Mouse (Mus musculus) ZHBTc4 (cell line): Measurements from ENCODE around the gene Flnb.

ENCODE experiments used
- DNase-seq: peaks from one replicate; pipeline ENCODE4 v3.0.0-alpha.2; 2011; ENCODE audit warnings: low read depth, low spot score

The Flnb gene

DNA sequence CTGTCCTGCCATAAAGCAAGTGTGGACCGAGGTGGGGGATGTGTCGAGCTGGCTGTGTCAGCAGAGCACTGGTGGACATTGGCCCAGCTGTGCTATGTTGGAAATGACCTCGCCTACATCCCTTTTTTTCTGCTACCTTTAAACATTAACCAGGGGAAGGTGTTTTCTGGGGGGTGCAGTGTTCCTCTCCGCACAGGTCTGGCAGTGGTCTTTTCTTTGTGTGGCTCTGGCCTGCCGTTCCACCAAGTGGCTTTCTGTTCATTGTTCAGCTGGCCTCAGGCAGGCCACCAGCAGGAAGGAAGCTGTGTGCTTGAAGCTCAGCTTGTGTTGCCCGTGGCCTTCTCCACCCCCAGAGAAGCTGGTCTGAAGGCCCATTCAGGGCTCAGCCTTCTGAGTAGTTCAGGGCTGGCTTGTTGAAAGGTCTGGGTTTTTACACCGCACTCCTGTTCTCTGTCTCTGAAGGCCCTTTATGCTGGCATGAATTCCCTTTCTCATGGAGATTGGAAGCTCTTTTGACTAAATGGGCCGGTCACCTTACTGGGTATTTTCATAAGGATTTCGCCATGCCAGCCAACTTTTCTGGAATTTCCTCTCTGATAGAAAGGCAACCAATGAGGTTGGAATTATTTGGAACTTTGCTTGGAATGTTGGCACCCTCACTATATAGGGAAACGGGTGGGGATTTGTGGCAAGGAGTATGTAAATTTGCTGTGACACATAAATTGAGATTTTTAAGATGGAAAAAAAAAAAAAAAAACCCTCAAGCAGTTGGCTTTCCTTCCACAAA, 8.6 kb downstream of the Flnb start:
- peak; percentile 47 for DNase-seq

DNA sequence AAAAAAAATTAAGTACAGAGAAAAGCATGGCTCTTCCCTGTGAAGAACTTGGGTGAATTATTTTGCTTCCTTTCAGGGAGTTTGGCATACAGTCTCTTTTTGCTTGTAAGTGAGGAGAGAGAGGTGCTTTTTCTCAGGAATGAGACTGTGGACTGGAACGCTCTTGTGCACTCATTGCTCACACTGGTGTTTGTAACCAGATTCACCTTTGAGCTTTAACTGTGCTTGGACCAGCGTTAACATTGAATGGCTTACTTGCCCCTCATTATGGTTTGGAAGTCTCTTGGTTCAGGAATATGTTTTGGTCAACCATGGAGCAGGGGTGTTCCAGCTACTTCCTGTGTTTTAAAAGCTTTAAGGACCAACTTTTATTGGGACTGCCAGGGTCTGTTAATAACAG, 11.4 kb downstream of the Flnb start:
- no peak for DNase-seq

DNA sequence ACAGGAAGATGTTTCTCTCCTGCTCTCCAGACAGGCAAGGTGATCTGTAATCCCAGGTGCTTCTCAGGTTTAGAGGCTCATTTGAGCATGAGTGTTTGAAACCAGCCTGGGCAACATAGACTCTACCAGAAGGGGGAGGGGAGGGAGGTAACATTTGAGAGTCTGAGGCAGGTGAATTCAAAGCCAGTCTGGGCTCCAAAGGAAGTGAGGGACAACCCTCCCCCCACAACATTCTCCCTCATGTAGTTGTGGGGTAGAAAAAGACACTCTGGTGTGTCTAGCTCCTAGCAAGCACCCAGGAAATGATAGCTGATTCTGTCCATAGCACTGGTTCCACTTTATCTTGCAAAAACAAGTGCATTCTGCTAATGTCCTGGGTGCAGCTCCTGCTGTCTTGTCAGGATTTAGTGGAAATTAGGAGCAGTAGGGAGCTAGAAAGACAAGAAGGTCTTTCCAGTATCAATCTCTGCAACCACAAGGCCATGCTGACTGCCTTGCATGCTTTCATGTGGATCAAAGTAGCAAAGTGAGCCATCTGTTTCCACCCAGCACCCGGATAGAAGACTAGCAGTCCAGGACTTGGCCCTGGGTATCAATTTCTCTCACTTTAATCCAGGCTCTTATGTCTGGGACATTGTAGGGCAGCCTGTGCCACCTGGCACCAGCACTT, 14.1 kb downstream of the Flnb start:
- DNase-seq: no peak

DNA sequence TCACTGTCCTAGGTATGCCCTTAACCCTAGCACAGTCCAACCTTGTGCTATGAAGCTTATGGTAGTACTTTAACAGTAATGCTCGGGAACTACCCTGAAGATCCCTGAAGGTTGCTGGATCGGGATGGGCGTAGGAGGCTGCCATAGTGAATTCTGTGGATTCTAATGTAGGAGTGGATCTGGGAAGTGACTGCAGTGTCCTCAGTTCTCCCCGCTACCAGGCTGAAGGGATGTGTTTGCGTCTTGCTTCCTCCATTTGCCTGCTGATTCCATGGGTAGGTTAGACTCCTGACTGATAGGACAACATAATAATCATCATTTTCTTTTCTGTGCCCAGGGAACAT, 14.7 kb downstream of the Flnb start:
- no peak for DNase-seq

DNA sequence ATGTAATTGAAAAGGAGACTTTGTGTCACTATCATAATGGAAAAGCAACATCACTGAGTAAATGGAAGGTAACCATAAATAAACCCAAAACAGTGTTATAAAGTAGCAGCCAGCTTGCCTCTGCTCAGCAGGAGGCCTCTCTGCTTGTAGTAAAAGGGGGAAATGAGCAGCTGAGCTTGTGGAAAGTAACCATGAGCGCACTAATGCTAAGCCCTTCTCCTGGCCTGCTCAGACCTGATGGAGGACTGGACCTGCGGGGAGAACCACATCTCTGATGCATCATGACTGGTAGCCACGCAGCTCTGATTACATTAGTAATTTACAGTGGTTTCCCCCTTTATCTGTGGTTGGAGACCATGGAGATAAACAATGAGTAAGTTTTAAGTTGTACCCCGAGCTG, 15.7 kb downstream of the Flnb start:
- DNase-seq: no peak

DNA sequence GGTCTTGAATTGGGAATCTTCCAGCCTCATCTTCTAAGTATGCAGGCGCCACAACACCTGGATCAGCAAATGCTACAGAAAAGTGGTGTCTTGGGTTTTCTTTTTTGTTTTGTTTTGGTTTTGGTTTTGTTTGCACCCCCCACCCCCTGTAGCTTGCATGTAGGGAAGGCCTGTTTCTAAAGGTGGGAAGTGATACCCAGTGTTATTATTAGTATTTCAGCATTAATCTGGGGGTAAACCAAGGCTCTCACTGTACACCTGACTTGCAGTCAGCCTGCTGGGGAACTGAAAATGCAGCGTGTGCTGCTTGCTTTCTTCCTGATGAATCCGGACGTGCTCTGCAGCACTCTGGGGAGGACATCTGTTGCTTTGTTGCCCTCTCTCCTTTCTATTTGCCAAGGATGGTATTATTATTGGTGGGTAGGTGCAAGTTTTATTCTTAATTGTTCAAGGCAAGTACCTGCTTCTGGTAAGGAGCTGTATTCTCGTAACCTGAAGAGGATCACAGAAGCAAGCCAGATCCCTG, 20.9 kb downstream of the Flnb start:
- DNase-seq: no peak

DNA sequence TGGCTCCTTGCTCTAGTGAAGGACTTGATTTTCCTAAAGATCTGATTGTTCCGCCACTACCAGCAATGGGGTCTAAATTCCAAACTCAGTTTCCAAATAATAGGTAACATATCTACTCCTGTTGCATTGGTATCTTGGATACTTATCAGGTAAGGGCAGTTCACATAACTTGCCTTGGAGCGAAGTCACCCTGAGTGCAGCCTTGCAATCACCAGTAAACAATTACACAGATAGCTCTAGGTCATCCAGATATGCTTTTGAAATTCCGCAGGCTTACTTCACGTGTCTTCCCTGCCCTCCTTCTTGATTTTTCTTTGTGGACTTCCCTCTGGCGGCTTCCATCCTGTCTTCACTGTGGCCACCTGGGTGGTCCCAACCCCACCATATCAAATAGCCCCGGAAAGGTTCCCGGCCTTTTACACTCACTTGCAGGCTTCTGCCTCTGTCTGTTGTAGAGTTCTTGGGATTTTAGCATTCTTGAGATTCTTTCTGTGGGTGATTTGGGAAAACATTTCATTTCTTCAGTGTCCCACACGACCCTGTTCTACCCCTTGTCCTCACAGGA, 22.3 kb downstream of the Flnb start:
- no peak for DNase-seq

DNA sequence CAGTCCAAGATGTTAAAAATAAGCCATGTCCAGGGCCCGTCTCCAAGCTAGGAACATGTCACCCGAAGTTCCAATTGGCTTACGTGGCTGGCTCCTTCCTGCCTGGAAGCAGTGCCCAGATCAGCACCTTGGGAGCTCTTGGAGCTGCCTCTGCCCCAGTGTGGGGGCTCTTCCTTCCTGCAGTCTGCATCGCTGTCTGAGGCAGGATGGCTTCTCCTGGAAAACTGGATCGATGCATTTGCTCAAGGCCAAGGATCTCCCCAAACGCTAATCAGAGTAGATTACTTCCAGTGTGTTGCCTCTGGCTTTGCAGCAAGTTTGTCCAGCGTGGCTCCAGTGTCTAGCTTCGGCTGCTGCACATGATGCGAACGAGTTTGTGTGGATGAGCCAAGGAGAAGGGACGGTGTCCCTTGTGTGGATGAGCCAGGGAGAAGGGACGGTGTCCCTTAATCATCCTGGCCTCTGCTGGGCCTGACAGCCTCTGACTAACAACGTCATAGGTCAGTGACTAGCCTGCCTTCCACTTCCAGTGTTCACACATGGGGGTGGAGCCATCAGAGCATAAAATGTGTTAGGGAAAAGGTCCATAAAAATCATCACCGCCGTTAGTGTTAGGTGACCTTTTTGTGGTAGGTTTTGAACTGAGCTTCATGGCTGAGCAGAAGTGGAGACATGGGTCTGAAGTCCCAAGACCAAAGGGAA, 25.0 kb downstream of the Flnb start:
- no peak for DNase-seq

DNA sequence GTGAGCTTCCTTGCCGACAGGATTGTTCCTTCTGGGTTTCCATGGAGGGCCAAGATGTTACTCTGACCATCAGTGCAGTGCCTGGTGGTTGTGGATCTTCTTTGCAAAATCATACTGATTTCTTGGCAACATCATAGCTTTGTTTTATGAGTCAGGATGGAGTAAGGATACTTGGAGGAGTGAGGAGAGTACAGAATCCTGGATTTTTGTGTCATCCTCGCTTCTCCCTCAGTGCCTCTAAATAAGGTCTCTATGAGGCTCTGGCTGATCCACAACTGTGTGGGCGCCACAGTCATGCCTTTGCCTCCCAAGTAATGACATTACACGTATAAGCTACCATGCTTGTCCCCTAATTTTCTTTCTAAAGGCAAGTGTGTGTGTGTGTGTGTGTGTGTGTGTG, 28.9 kb downstream of the Flnb start:
- DNase-seq: no peak

DNA sequence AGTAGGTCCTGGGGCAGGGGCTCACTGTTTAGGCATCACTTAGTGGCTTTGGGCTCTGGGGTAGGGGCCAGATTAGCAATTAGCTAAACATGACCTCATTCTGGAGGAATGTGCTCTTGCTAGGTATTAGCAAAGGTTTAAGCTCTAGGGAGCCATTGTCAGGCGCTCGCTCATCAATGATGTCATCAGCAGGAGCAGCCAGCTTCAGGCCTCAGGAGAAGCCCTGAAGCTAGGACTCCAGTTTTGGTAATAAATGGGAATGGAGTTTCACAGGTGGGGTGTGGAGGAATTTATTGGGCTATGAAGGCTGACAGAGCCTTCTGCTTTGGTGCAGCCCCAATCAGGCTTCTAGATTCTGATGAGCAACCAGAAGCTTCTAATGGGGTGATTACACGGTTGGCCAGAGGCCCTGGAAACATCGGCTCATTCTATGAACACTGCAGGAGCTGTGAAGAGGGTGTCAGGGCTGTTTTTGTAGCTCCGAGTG, 30.0 kb downstream of the Flnb start:
- DNase-seq: peak; percentile 66

DNA sequence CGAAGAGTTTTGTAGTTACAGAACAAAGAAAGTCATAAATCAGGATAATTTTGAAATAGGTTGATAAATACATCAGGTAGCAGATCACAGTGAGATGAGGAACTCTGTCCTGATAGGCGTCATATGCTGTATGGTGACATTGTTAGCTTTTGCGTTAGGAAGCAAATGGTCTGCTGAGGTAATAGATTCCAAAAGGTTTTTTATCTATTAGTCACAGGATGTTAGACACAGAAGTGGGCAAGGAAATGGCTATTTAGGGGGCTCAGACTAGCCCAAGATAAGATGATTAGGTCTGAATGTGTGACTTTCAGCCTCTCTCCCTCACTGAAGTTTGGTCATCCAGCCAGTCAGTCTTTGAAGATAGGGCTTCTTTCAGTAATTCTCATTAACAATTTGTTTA, 33.2 kb downstream of the Flnb start:
- DNase-seq: no peak

DNA sequence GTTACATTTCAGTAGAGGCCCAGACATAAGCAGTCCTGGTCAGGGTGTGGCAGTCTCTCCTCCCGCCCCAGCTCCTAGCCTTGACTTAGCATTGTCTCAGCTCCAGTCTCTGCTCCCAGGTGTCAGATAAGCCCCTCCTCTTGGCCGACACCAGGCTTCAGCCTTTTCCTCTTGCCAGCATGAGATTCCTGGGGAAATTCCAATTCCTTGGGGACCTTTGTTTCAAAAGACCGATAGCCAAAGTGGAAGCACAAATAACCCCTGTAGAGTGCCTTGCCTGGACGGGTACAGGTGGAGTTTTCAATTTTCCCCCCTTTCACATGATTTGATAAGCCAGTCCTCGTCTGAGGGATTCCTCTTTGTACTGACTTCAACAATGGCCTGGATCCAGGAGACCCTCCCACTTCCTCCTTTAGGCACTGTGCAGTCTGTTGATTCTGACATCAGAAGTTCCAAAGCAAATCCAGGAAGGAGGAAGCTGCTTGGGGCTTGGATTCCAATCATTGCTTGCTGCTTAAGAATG, 33.8 kb downstream of the Flnb start:
- peak; percentile 95 for DNase-seq

DNA sequence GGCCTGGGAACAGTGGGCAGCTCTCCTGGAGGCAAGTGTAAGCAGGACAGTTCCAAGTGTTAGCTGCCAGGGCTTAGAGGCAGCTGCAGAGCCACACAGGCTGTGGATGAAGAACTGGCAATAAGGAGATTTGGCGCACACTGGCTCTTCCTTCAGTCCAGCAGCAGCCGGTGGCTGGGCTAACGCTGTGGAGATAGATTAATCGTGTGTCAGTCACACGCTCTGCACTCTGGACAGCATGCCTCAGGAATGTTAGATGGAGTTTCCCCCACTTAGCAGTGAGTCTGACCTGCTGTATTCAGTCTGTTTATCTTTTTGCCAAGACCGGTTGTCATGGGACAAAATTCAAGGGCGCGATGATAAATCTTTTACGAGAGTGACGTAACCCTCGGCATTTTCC, 35.9 kb downstream of the Flnb start:
- no peak for DNase-seq

DNA sequence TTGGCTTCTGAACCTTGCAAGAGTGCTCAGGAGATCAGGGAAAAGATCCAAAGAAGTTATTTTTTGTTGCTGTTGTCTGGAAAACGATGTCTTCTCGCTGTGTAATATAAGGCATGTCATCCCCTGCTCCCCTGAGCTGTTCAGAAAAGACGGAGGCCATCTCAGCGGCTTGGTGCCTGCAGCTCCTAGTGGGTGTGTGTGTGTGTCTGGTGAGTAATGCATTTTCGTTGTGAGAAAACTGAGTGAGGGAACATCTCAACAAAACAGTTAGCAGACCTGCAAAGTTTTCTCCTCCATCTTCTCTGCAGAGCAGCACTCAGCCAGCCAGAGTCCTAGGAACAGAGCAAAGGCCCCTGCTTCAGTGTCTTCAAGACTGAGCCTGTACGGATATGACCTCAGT, 36.6 kb downstream of the Flnb start:
- DNase-seq: no peak

DNA sequence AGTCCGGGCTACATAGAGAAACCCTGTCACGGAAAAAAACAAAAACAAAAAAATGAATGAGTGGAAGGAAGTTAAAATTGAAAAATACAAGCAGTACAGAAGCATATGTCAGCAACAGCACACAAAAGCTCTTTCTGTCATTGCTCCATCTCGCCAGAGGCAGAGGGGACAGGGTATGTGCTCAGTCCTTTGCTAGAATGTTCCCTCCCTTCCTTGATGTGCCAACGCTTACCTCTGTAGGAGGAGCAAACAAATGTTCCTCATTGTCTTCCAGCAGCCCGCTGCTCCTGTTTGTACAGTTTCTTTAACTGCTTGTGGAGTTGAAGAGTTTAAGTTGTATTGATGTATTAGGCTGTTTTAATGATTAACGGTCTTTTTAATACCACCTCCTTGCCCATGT, 37.3 kb downstream of the Flnb start:
- no peak for DNase-seq

DNA sequence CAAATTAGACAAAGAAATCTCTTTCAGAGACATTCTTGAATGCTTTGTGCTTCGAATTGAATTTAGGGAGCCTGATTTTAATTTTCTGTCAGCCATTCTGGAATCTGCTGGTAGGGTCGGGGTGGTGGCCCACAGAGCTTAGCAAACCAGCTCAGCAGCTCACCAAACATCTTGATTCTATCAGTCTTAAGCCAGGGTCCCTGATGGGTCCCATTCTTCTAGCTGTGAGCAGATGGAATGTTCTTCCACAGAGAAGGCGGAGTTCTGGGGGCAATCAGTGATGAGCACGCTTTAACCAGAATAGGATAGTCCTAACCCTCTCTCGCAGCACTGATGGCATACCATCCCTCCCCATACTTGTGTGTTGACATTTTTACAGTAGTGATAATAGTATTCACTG, 37.7 kb downstream of the Flnb start:
- DNase-seq: no peak

DNA sequence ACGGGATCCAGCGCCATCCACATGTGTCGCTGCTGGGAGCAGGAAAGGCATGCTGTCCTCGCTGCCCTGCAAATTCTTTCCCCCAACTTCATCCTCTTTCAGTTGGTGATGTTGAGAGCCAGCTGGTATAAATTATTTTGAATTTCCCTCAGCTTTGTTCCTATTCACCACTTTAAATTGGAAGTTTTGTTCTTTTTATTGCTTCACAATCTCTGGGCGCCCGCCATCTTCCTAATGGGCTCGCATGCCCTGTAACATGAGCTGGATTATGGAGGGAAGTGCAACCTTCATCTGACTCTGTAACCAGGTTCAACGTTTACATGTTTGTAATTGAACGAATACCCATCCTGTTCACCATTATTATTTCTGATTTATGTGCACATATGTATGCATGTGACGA, 38.6 kb downstream of the Flnb start:
- DNase-seq: no peak

DNA sequence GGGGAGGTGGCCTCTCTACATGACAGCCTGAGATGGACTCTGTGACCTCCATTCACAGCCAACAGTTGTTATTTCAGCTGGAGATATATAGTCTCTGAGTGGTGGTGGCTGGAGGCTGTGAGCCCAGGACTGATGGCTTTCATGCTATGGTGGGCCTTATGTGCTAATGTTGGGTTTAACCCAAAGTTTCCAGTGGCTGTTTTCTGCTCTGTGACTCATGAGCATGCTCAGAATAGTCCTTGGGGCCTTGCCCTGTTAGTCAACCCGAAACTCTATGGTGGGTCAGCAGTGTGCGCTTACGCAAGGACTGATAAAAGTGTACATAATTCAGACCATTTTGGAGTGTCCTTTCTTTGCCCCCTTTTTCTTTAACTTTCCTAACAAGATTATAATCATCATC, 40.1 kb downstream of the Flnb start:
- no peak for DNase-seq

DNA sequence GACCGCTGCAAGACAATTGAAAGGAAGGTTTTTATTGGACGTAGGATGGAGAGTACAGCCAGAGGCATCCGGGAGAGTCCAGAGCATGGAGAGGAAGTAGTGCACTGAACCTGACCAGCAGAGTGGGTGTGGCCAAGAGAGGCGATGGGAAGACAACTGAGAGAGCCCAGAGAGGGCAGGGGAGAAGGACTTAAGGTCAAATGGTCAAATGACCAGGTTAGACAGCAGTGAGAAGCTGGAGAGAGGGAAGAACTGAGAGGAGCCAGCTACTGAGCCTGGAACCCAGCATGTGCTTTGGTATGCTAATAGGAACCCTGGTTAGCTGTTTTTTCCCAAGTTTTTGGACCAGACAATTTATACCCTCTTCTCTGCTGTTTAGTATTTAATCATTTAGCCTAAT, 40.7 kb downstream of the Flnb start:
- DNase-seq: no peak

DNA sequence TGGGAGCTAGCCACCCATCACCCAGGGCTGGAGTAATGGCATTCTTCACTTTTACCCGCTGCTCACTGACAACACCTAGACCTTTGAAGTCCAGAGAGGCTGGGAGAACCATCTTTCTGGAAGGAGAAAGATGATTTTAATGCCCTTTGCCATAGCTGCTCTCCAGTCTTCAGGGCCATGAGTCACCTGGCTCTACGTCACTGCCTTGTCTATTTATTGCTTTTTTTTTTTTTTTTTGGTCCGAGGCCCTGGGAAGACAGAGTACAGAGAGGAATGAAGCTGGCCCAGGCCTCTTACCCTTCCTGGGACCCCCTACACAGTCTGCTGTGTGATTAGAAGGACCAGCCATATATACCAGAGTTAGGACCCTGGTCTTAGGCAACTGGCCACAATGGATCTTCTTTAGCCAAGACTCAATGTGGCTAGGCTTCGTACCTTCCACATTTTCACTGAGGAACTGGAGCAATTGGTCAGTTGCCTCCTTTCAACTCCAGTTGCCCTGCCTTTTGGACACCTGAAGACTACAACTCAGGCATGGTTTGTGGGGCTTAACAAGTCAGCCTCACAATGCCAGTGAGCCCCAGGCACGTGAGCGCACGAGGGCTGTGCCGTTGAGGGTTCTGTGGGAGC, 42.9 kb downstream of the Flnb start:
- DNase-seq: no peak

DNA sequence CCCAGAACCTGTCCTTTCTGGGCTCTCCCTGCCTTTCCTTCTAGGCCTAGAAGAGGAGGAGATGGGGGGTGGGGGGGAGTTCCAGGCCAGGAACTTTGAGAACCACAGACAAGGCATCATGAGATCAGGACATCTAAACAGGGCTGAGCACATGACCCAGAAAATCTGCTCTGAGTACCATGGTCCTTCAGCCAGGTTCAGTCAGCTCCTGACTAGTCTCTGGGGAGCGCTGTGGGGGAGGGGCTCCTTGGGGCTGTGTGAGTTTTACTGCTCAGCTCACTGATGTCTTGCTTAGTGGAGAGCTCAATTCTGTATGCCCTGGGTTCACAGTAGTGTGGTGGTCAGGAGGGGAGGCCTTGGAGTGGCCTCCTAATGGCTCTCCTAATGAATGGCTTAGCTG, 43.5 kb downstream of the Flnb start:
- no peak for DNase-seq

DNA sequence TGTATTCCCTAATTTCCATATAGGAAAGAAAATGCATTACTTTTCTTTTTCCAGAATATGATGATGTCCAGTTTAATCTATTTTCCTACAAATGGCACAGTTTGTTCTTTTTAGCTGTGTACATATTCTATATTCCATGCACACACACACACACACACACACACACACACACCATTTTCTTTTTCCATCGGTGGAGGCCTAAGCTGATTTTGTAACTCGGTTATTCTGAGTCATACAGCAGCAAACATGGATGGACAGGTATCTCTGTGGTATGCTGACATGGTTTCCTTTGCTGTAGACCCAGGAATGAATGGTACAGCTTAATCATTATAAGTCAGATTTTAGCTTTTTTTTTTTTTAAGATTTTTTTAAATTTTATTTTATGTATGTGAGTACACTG, 44.5 kb downstream of the Flnb start:
- DNase-seq: no peak
